In the genomic region with DNA sequence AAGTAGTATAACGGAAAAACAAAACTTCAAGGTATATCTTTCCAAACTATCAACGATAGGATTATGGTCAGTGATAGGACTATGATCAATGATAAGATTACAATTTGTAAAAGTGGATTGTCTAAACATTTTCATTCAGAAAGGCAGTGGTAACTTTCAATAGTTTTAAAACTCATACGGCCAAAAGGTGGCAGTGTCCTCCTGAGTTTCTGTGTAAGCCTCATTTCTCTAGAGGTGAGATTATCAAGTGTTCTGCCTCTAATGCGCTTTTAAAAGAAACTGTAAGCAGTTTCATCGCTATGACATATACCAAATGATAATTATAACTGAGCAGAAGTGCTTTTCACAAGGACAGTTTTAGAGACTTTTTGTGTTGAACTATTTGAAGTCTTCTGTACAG, we compare ENCODE assay signal across 9 mouse cellular contexts. TPM values are rescaled to one million over a fixed set of nuclear protein-coding genes. Genes with fewer than 3 reads are reported as not detected.
A peak's percentile ranks its signal among the peaks of the same experiment; 100 is the strongest.
DNase-seq lines count a peak whose midpoint lies in the region; ATAC-seq and TF ChIP-seq lines count a peak whose summit lies in the region.
"Had no signal": no experiment of that assay in that cellular context is flagged by ENCODE, and none has a peak within 500 bp of the region (broad histone marks: within the 10 kb centered on the region; RNA-seq: fewer than 3 reads in every experiment).

No protein-coding gene starts in this region.

- peak; percentile 9 for DNase-seq in gastrocnemius, postnatal 10 days
- DNase-seq in gastrocnemius, postnatal 4 days (ENCODE audit: low spot score in 2 of 2), result no peak
- no peak for DNase-seq in neural tube, embryonic 10.5 days (ENCODE audit: extremely low spot score, low spot score)
- DNase-seq in lung, postnatal 10 days, result peak; percentile 62
- DNase-seq in spleen, postnatal 14 days (ENCODE audit: low spot score in 2 of 2), result no peak
- no peak for DNase-seq in c-Kit-positive CD71-positive TER-119-positive erythroid progenitor cells, embryonic 14.5 days (ENCODE audit: low spot score)

- H3K36me3 ChIP-seq in neural tube, embryonic 15.5 days, result no peaks in the 10 kb centered on the region
- H3K36me3 ChIP-seq: midbrain, embryonic 12.5 days had no signal

- WGBS in neural tube, embryonic 15.5 days, result 41% methylated on average over 5 of the region's 5 CpGs

- peak; percentile 35; the same call in 1 of the 2 replicates for TF ChIP-seq CTCF in cortical plate, adult 2 months (IDR thresholded peaks at IDR 0.05; ENCODE audit: extremely low read depth, insufficient read depth, low read length)

- TF ChIP-seq POLR2A in cortical plate, adult 2 months (IDR thresholded peaks at IDR 0.05; ENCODE audit: extremely low read depth, insufficient read depth, low read length), result no peak

- H3K27me3 ChIP-seq in neural tube, embryonic 15.5 days (replicated peaks), result no peaks in the 10 kb centered on the region
- H3K27me3 ChIP-seq: midbrain, embryonic 12.5 days had no signal

- no peak overlapping the region for H3K27ac ChIP-seq in neural tube, embryonic 15.5 days (replicated peaks)
- no peak overlapping the region for H3K27ac ChIP-seq in cortical plate, adult 2 months (ENCODE audit: insufficient read depth, low read length)
- H3K27ac ChIP-seq: midbrain, embryonic 12.5 days had no signal

- no peak overlapping the region for H3K4me2 ChIP-seq in neural tube, embryonic 15.5 days
- H3K4me2 ChIP-seq: midbrain, embryonic 12.5 days had no signal

- no peaks in the 10 kb centered on the region for H3K4me1 ChIP-seq in neural tube, embryonic 15.5 days
- no peaks in the 10 kb centered on the region for H3K4me1 ChIP-seq in cortical plate, adult 2 months (ENCODE audit: control insufficient read depth, insufficient read depth, low read length)
- H3K4me1 ChIP-seq: midbrain, embryonic 12.5 days had no signal

- H3K9ac ChIP-seq in neural tube, embryonic 15.5 days (replicated peaks), result no peak overlapping the region
- H3K9ac ChIP-seq: midbrain, embryonic 12.5 days had no signal

- no peaks in the 10 kb centered on the region for H3K9me3 ChIP-seq in neural tube, embryonic 15.5 days (replicated peaks)
- H3K9me3 ChIP-seq: midbrain, embryonic 12.5 days had no signal

- ATAC-seq in neural tube, embryonic 15.5 days (ENCODE audit: low FRiP score), result 0 out of 2 replicates have a peak, but pooled peaks have one; percentile 68

- no peak overlapping the region for H3K4me3 ChIP-seq in neural tube, embryonic 15.5 days (replicated peaks)
- H3K4me3 ChIP-seq in cortical plate, adult 2 months (ENCODE audit: insufficient read depth, low read length), result no peak overlapping the region
- H3K4me3 ChIP-seq: midbrain, embryonic 12.5 days had no signal

RNA-seq across cellular contexts. Expression of a gene that starts 12.7 kb away (rescaled TPM):
- total RNA-seq in gastrocnemius, postnatal 10 days (2021), result 1 to 10 TPM; 3.8 to 5.3 TPM
- total RNA-seq in gastrocnemius, postnatal 4 days (2021), result 1 to 10 TPM; 4.3 to 6.5 TPM
- polyA plus RNA-seq in neural tube, embryonic 15.5 days (2015; fragmentation: Nextera tagmentation; extraction: Ambion mirVana), result 2.7 and 3.3 TPM in 2 replicates
- 0.95 and 1.4 TPM in 2 replicates for polyA plus RNA-seq in cortical plate, adult 2 months (2012; rRNA removed)

Comparison
In these comparisons a context has a peak if more than half of its experiments do, and no peak if none do; other contexts are left out.
1. DNase-seq: peak in gastrocnemius, postnatal 10 days (single experiment) and lung, postnatal 10 days (single experiment); none in gastrocnemius, postnatal 4 days (0 of 2), neural tube, embryonic 10.5 days (single experiment), spleen, postnatal 14 days (0 of 2) and c-Kit-positive CD71-positive TER-119-positive erythroid progenitor cells, embryonic 14.5 days (single experiment).